Mouse (Mus musculus) embryonic facial prominence, embryonic 14.5 days (tissue): Measurements from ENCODE around the gene Olfr1033. TPM values are rescaled to one million over a fixed set of nuclear protein-coding genes. Genes with fewer than 3 reads are reported as not detected.
"Not testable (repeated sequence)": the region's sequence is repeated elsewhere in the genome, so short reads cannot be mapped to it uniquely, and the experiment has no call there.

Source experiments
- ATAC-seq: fragments of 200-750 bp; cut with Nextera tagmentation; 2 replicates; pipeline ENCODE4 v1.8.0; 2017; ENCODE audit warnings: low read depth, moderate number of reproducible peaks, moderate TSS enrichment
- DNase-seq: peaks from one replicate; pipeline ENCODE4 v3.0.0-alpha.2; 2015; ENCODE audit warnings: low spot score
- H3K27ac ChIP-seq: fragments of 300-500 bp; sonication (generic); replicated peaks from 2 replicates; pipeline ENCODE4 v1.5.1; 2014; ENCODE audit warnings: low read depth, mild to moderate bottlenecking, low read length, moderate library complexity
- H3K27me3 ChIP-seq: fragments of 300-500 bp; sonication (generic); replicated peaks from 2 replicates; pipeline ENCODE4 v1.6.1; 2014; ENCODE audit warnings: low read length; ENCODE audit not compliant: control insufficient read depth, insufficient read depth
- H3K36me3 ChIP-seq: fragments of 300-500 bp; sonication (generic); 2 replicates; pipeline ENCODE4 v1.6.1; 2014; ENCODE audit warnings: low read length, mixed read lengths; ENCODE audit not compliant: control insufficient read depth, insufficient read depth
- H3K4me1 ChIP-seq: fragments of 300-500 bp; sonication (generic); 2 replicates; pipeline ENCODE4 v1.6.1; 2014; ENCODE audit warnings: antibody characterized with exemption, low read length; ENCODE audit not compliant: control insufficient read depth, insufficient read depth
- H3K4me2 ChIP-seq: fragments of 300-500 bp; sonication (generic); 2 replicates; pipeline ENCODE4 v1.6.1; 2014; ENCODE audit warnings: low read depth, mild to moderate bottlenecking, low read length, moderate library complexity, mixed read lengths
- H3K4me3 ChIP-seq: fragments of 300-500 bp; sonication (generic); 2 replicates; pipeline ENCODE4 v1.5.1; 2014; ENCODE audit warnings: low read depth, mild to moderate bottlenecking, low read length
- H3K9ac ChIP-seq: fragments of 300-500 bp; sonication (generic); 2 replicates; pipeline ENCODE4 v1.6.1; 2014; ENCODE audit warnings: low read depth, mild to moderate bottlenecking, low read length, moderate library complexity, mixed read lengths
- H3K9me3 ChIP-seq: fragments of 300-500 bp; sonication (generic); 2 replicates; pipeline ENCODE4 v1.6.1; 2016; ENCODE audit warnings: low read length; ENCODE audit not compliant: control insufficient read depth
- WGBS: fragments of 180-500 bp; shearing (Covaris S2); extraction: QIAGEN DNeasy Blood & Tissue Kit; methylation state at CpG from one replicate; pipeline ENCODE4 v1.1.7; 2014; 5-methylcytosine and 5-hydroxymethylcytosine counted together
- polyA plus RNA-seq: library from polyadenylated mRNA; unstranded; fragments of >200 nt; fragmentation: Nextera tagmentation; extraction: Ambion mirVana; gene quantifications from 2 replicates; pipeline ENCODE4 v1.2.1, GENCODE M21; 2014

The Olfr1033 gene
- 1.6 and 2.2 TPM in 2 replicates for polyA plus RNA-seq

DNA sequence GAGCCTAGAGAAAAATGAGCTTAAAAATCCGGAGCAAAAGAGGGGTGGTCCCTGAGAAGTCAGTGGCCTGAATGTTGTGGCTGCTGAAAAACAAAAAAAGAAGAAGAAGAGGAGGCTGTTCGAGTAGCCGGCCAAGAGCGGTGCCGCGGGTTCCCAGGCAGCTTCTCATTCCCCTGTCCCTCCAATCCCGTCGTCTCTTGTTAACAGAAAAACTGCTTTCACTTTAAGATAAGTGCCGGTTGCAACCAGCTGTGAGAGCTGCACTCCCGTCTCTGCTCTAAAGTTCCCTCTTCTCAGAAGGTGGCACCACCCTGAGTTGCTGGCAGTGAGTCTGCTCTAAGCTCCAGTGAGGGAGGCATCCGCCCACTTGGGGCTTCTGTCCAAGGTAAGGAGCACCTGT, at the start of gene Olfr1033:
Olfr1033 (plus strand) TSS at position 228 of the 400 bp plus-strand sequence.
- Histone ChIP-seq H3K4me3 (peak within 1 kb of the TSS; percentile 35), H3K9ac (peak within 1 kb of the TSS; percentile 51), H3K4me2 (peak within 1 kb of the TSS; percentile 48)
- H3K4me1 ChIP-seq, H3K27me3 ChIP-seq, H3K27ac ChIP-seq, H3K9me3 ChIP-seq, H3K36me3 ChIP-seq, ATAC-seq: not testable (repeated sequence)
- 2% methylated on average over 10 of the region's 11 CpGs for WGBS
- peak; percentile 66 for DNase-seq

DNA sequence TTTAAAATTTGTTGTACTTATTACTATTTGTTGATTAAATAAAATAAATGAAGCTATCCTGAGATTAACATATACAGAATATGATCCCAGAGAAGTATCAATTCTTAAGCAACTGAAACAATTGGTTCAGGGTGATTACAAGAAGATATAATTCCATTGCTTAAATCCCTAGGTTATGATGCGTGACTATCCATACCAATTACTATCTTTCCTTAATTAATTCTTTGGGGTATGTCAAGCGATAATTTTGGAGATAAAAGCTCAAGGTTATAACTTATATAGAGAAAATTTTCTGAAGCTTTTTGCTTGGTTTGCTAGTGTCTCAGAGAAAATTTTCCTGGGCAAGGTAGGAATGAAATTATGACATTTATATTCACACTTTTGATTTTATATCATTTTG, 46.8 kb upstream of the Olfr1033 start, which contains the start of gene Olfr1029:
Olfr1029 (plus strand) TSS at position 301 of the 400 bp plus-strand sequence.
- H3K4me1 ChIP-seq, result no peaks in the 10 kb centered on the region
- no peaks in the 10 kb centered on the region for H3K36me3 ChIP-seq
- WGBS, result 83% methylated on average over 2 of the region's 2 CpGs
- no peak within 1 kb of the TSS for H3K4me3 ChIP-seq
- H3K4me2 ChIP-seq, result no peak within 1 kb of the TSS
- H3K9ac ChIP-seq, result no peak within 1 kb of the TSS
- no peak within 1 kb of the TSS for H3K27ac ChIP-seq
- ATAC-seq (no peak), DNase-seq (no peak)
- no peaks in the 10 kb centered on the region for H3K27me3 ChIP-seq
- no peaks in the 10 kb centered on the region for H3K9me3 ChIP-seq

DNA sequence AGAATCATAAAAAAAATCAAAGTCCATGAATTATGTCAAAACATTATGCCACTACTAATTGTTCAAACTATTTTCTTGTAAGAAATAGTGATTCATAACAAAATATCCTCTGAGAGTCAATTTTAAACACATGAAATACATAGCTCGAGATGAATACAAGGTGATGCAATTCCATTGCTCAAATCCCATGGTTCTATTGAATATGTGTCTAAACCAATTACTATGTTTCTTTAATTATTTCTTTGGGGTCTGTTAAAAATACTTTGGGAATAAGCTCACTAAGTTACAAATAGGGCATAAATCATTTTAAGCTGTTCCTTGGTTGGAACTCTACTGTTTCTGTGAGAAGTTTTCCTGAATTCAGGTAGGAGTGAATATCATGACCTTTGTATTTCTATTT, 41.5 kb upstream of the Olfr1033 start, which contains the start of gene Olfr1030:
Olfr1030 (plus strand) TSS at position 301 of the 400 bp plus-strand sequence.
- H3K4me2 ChIP-seq, result no peak within 1 kb of the TSS
- no peak within 1 kb of the TSS for H3K4me3 ChIP-seq
- H3K9me3 ChIP-seq, result no peaks in the 10 kb centered on the region
- no peak within 1 kb of the TSS for H3K27ac ChIP-seq
- DNase-seq, result no peak
- no peaks in the 10 kb centered on the region for H3K36me3 ChIP-seq
- H3K27me3 ChIP-seq, result no peaks in the 10 kb centered on the region
- WGBS, result 61% methylated on average over 1 of the region's 1 CpGs
- H3K9ac ChIP-seq, result no peak within 1 kb of the TSS
- no peaks in the 10 kb centered on the region for H3K4me1 ChIP-seq
- ATAC-seq, result no peak

DNA sequence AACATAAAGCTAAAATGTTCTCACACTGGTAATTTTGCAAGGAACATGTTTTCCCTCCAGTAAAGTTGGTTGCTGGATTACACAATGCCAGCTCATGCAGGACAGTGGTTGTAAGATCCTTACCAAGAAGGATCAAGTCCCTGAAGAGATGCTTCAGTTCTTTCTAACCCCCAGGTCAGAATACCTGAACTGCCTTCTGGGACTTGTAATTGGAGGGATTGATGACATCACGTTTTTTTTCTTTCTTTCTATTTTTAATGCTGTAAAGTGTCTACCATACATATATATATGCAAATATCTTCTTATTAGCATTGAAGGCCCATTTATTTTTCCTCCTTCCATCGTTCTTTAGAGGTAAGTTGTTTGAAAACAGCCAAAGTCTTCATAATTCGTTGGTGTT, 30.4 kb upstream of the Olfr1033 start, which contains the start of gene Olfr1031:
Olfr1031 (plus strand) TSS at position 301 of the 400 bp plus-strand sequence.
- no peak within 1 kb of the TSS for H3K27ac ChIP-seq
- no peaks in the 10 kb centered on the region for H3K9me3 ChIP-seq
- no peaks in the 10 kb centered on the region for H3K4me1 ChIP-seq
- no peak within 1 kb of the TSS for H3K4me3 ChIP-seq
- ATAC-seq (no peak), DNase-seq (no peak)
- H3K4me2 ChIP-seq, result no peak within 1 kb of the TSS
- H3K36me3 ChIP-seq, result no peaks in the 10 kb centered on the region
- no peaks in the 10 kb centered on the region for H3K27me3 ChIP-seq
- WGBS, result 50% methylated on average over 3 of the region's 3 CpGs
- H3K9ac ChIP-seq, result no peak within 1 kb of the TSS

DNA sequence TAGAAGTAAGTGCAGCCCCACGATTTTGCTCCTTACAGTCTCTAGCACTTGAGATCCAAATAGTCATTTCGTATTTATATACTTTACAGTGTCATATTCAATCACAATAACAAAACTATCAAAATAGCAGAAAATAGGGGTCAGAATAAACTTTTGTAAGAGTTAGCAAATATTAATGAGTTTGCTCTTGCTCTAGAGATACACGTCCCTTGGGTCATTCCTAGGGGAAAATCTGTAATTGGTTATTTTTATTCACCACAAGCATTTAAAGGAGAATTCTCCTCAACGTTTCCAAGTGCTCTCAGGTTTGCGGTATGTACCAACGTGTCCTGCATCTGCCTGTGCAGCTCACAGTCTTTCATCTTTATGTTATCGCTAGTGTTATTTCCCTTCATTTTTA, 15.2 kb upstream of the Olfr1033 start, which contains the start of gene Olfr1032:
Olfr1032 (plus strand) TSS at position 301 of the 400 bp plus-strand sequence.
- Histone ChIP-seq H3K36me3 (no peaks in the 10 kb centered on the region), H3K4me1 (no peaks in the 10 kb centered on the region), H3K27me3 (no peaks in the 10 kb centered on the region), H3K4me3 (no peak within 1 kb of the TSS), H3K9me3 (no peaks in the 10 kb centered on the region), H3K4me2 (no peak within 1 kb of the TSS), H3K9ac (no peak within 1 kb of the TSS), H3K27ac (no peak within 1 kb of the TSS)
- ATAC-seq, result no peak
- DNase-seq, result no peak
- WGBS, result 75% methylated on average over 7 of the region's 7 CpGs

DNA sequence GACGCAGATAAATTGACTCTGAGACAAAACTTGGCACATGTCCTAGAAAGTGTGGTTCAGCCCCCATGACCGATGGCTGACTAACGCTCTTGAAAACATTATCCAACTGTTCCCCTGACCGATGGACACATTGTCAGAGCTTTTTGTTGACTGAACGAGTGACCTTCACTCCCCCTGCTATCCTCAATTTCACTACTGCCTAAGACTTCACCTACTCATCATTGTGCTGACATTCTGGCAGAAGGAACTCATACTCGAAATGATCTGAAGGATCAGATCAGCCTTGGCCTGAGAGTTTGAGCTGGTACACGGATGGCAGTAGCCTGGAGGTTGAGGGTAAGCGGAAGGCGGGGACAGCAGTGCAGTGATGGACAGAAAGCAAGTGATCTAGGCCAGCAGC, 1.1 kb downstream of the Olfr1033 start:
- not testable (repeated sequence) for H3K9ac ChIP-seq, H3K36me3 ChIP-seq, DNase-seq, H3K4me2 ChIP-seq, H3K9me3 ChIP-seq, ATAC-seq, H3K27me3 ChIP-seq, H3K4me3 ChIP-seq, H3K27ac ChIP-seq, H3K4me1 ChIP-seq
- WGBS, result 73% methylated on average over 3 of the region's 9 CpGs

DNA sequence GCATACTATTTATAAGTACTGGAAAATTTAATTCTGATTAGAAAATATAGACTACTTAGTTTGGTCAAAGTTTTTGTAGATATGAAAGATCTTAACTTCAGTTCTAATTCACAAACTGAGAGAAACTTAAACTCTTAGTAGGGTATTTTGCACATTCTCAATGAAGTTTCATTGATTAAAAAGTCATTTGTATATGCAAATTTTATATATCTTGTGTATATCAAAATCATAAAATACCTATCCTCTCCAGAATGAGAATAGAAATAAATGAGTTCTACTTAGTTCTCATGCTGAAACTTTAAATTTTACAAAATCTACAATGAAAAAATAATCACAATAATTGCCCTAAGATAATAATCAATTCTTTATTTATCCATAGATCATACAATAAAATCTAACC, 25.1 kb downstream of the Olfr1033 start, which contains the start of gene Olfr1034:
Olfr1034 (plus strand) TSS at position 301 of the 400 bp plus-strand sequence.
- DNase-seq, result no peak
- H3K27me3 ChIP-seq, result no peaks in the 10 kb centered on the region
- no peaks in the 10 kb centered on the region for H3K9me3 ChIP-seq
- no peaks in the 10 kb centered on the region for H3K4me1 ChIP-seq
- ATAC-seq, result no peak
- no peaks in the 10 kb centered on the region for H3K36me3 ChIP-seq
- H3K4me3 ChIP-seq, result no peak within 1 kb of the TSS
- no peak within 1 kb of the TSS for H3K4me2 ChIP-seq
- no peak within 1 kb of the TSS for H3K27ac ChIP-seq
- no peak within 1 kb of the TSS for H3K9ac ChIP-seq

DNA sequence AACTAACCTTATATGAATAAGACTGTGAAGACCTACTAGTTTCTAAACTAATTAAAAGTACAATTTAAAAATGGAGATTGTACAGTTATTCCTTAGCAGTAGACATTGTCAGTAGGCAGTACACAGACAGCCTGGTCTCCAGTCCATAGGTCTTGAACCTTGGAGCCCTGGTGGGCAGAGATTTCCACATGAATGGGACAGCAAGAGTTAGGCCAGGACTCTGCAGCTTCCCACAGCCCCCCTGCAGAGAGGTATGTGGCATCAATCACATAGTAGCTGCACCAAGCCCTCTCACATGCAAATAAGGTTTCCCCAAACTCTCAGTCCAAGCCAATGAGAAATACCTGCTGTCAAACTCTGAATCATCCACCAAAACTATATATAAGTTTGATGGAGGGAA, 30.3 kb downstream of the Olfr1033 start:
- H3K27me3 ChIP-seq, H3K9me3 ChIP-seq, H3K4me1 ChIP-seq, H3K9ac ChIP-seq, DNase-seq, ATAC-seq, H3K4me3 ChIP-seq, H3K27ac ChIP-seq, H3K36me3 ChIP-seq, H3K4me2 ChIP-seq: not testable (repeated sequence)

DNA sequence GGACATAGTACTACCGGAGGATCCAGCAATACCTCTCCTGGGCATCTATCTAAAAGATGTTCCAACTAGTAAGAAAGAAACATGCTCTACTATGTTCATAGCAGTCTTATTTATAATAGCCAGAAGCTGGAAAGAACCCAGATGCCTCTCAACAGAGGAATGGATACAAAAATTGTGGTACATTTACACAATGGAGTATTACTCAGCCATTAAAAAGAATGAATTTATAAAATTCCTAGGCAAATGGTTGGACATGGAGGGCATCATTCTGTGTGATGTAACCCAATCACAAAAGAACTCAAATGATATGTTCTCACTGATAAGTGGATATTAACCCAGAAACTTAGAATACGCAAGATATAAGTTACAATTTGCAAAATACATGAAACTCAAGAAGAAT, 43.3 kb downstream of the Olfr1033 start:
- DNase-seq, H3K4me3 ChIP-seq, ATAC-seq, H3K4me2 ChIP-seq, H3K9ac ChIP-seq, H3K9me3 ChIP-seq, H3K36me3 ChIP-seq, H3K27me3 ChIP-seq, H3K27ac ChIP-seq, H3K4me1 ChIP-seq: not testable (repeated sequence)
- WGBS, result 98% methylated on average over 2 of the region's 2 CpGs
